Mouse (Mus musculus): Measurements from ENCODE around the gene Trappc2.

Trappc2 gene

GRCm38 (mm10) chrX:166497771-166498170, 57.4 kb downstream of the Trappc2 start:
- TF ChIP-seq POU5F1 (IDR thresholded peaks at IDR 0.05; ENCODE audit: borderline replicate concordance, low read length) (no peak), NANOG (IDR thresholded peaks at IDR 0.05; ENCODE audit: borderline replicate concordance, low read length) (no peak)
- Histone ChIP-seq H3K36me3 (ENCODE audit: insufficient read depth, low read length) (peaks cover 9% of the 10 kb centered on the region), H3K4me1 (replicated peaks; ENCODE audit: low read depth, low read length) (no peaks in the 10 kb centered on the region), H3K4me3 (replicated peaks; ENCODE audit: low read length) (no peak overlapping the region), H3K9me3 (ENCODE audit: low read length) (peaks cover 3% of the 10 kb centered on the region), H3K27me3 (ENCODE audit: insufficient read depth, low read length) (no peaks in the 10 kb centered on the region)

- Histone ChIP-seq H3K4me1 (replicated peaks; ENCODE audit: low read depth, low read length) (no peaks in the 10 kb centered on the region), H3K9me3 (ENCODE audit: low read length) (no peaks in the 10 kb centered on the region), H3K36me3 (ENCODE audit: insufficient read depth, low read length) (peaks cover 27% of the 10 kb centered on the region), H3K4me3 (replicated peaks; ENCODE audit: low read length) (no peak overlapping the region), H3K27me3 (ENCODE audit: insufficient read depth, low read length) (no peaks in the 10 kb centered on the region)
- TF ChIP-seq CTCF (conservative IDR thresholded peaks at IDR 0.05; ENCODE audit: low read length), result no peak
- TF ChIP-seq NANOG (IDR thresholded peaks at IDR 0.05; ENCODE audit: borderline replicate concordance, low read length), result no peak
- TF ChIP-seq POU5F1 (IDR thresholded peaks at IDR 0.05; ENCODE audit: borderline replicate concordance, low read length), result no peak
Observed at GRCm38 (mm10) chrX:166499496-166500190, 59.3 kb downstream of the Trappc2 start.
